Mouse (Mus musculus): ENCODE measurements around the gene AL731706.1. TPM values are rescaled to one million over a fixed set of nuclear protein-coding genes. Genes with fewer than 3 reads are reported as not detected.
A peak's percentile ranks its signal among the peaks of the same experiment; 100 is the strongest.
"Not testable (repeated sequence)": the region's sequence is repeated elsewhere in the genome, so short reads cannot be mapped to it uniquely, and the experiment has no call there.

The AL731706.1 gene
- polyA plus RNA-seq, 1 experiment from 2014 or later = 24.8 TPM

- ATAC-seq (no peak), DNase-seq (ENCODE audit: low spot score) (no peak)
- Histone ChIP-seq H3K27me3 (replicated peaks; ENCODE audit: insufficient read depth, low read length) (no peaks in the 10 kb centered on the region), H3K4me1 (ENCODE audit: insufficient read depth, low read depth, low read length) (no peaks in the 10 kb centered on the region), H3K4me3 (ENCODE audit: low read depth, low read length) (no peak overlapping the region), H3K9me3 (ENCODE audit: low read length) (no peaks in the 10 kb centered on the region), H3K36me3 (ENCODE audit: insufficient read depth, low read length) (no peaks in the 10 kb centered on the region), H3K27ac (ENCODE audit: low read length) (no peak overlapping the region), H3K4me2 (replicated peaks; ENCODE audit: low read depth, low read length) (no peak overlapping the region), H3K9ac (replicated peaks; ENCODE audit: low read depth) (no peak overlapping the region)
- WGBS = 62% methylated on average over 2 of the region's 2 CpGs
- TF ChIP-seq EP300 (IDR thresholded peaks at IDR 0.05) (no peak), CTCF (IDR thresholded peaks at IDR 0.05) (no peak)
Measured at GRCm38 (mm10) chr2:136896131-136896530, 4.9 kb upstream of the AL731706.1 start.

GRCm38 (mm10) chr2:136894494-136894893 lies 3.3 kb upstream of the AL731706.1 start:
- no peak for TF ChIP-seq EP300 (IDR thresholded peaks at IDR 0.05)
- peaks cover 4% of the 10 kb centered on the region; the same call in 1 of the 2 replicates for H3K4me1 ChIP-seq (ENCODE audit: insufficient read depth, low read depth, low read length)
- 85% methylated on average over 2 of the region's 2 CpGs for WGBS

GRCm38 (mm10) chr2:136891951-136892371 lies 772 bp upstream of the AL731706.1 start:
- peak; percentile 71 for TF ChIP-seq EP300 (IDR thresholded peaks at IDR 0.05)
- TF ChIP-seq CTCF (IDR thresholded peaks at IDR 0.05) = peak; percentile 42; the same call in 1 of the 2 replicates
- ATAC-seq = peak; percentile 85
- H3K9ac ChIP-seq (replicated peaks; ENCODE audit: low read depth) = peak overlapping the region; percentile 63
- H3K36me3 ChIP-seq (ENCODE audit: insufficient read depth, low read length) = no peaks in the 10 kb centered on the region
- no peaks in the 10 kb centered on the region for H3K9me3 ChIP-seq (ENCODE audit: low read length)
- H3K4me2 ChIP-seq (replicated peaks; ENCODE audit: low read depth, low read length) = peak overlapping the region; percentile 54
- H3K4me3 ChIP-seq (ENCODE audit: low read depth, low read length) = peak overlapping the region; percentile 80
- H3K27me3 ChIP-seq (replicated peaks; ENCODE audit: insufficient read depth, low read length) = no peaks in the 10 kb centered on the region
- peak; percentile 99 for DNase-seq (ENCODE audit: low spot score)
- under 1% methylated on average over 23 of the region's 23 CpGs for WGBS
- H3K27ac ChIP-seq (ENCODE audit: low read length) = peak overlapping the region; percentile 94
- peaks cover 4% of the 10 kb centered on the region; the same call in 1 of the 2 replicates for H3K4me1 ChIP-seq (ENCODE audit: insufficient read depth, low read depth, low read length)

More at GRCm38 (mm10) chr2:136894494-136894893, 3.3 kb upstream of the AL731706.1 start:
- Histone ChIP-seq H3K9me3 (ENCODE audit: low read length) (no peaks in the 10 kb centered on the region), H3K27ac (ENCODE audit: low read length) (no peak overlapping the region), H3K27me3 (replicated peaks; ENCODE audit: insufficient read depth, low read length) (no peaks in the 10 kb centered on the region), H3K4me2 (replicated peaks; ENCODE audit: low read depth, low read length) (no peak overlapping the region), H3K4me3 (ENCODE audit: low read depth, low read length) (no peak overlapping the region), H3K9ac (replicated peaks; ENCODE audit: low read depth) (no peak overlapping the region), H3K36me3 (ENCODE audit: insufficient read depth, low read length) (no peaks in the 10 kb centered on the region)
- ATAC-seq (no peak), DNase-seq (ENCODE audit: low spot score) (no peak)

- H3K27ac ChIP-seq (ENCODE audit: low read length) = peak overlapping the region; percentile 94
- H3K9ac ChIP-seq (replicated peaks; ENCODE audit: low read depth) = peak overlapping the region; percentile 66
- WGBS = 5% methylated on average over 15 of the region's 15 CpGs
- not testable (repeated sequence) for H3K36me3 ChIP-seq (ENCODE audit: insufficient read depth, low read length); H3K4me1 ChIP-seq (ENCODE audit: insufficient read depth, low read depth, low read length); DNase-seq (ENCODE audit: low spot score); H3K9me3 ChIP-seq (ENCODE audit: low read length); H3K27me3 ChIP-seq (replicated peaks; ENCODE audit: insufficient read depth, low read length)
- peak overlapping the region; percentile 54 for H3K4me2 ChIP-seq (replicated peaks; ENCODE audit: low read depth, low read length)
- peak overlapping the region; percentile 80 for H3K4me3 ChIP-seq (ENCODE audit: low read depth, low read length)
- ATAC-seq = peak; percentile 57
Measured at GRCm38 (mm10) chr2:136890716-136891067, 497 bp downstream of the AL731706.1 start.

GRCm38 (mm10) chr2:136886846-136887245 lies 4.3 kb downstream of the AL731706.1 start:
- Histone ChIP-seq H3K9me3 (ENCODE audit: low read length) (no peaks in the 10 kb centered on the region), H3K27me3 (replicated peaks; ENCODE audit: insufficient read depth, low read length) (no peaks in the 10 kb centered on the region), H3K36me3 (ENCODE audit: insufficient read depth, low read length) (peaks cover 5% of the 10 kb centered on the region; the same call in 1 of the 2 replicates), H3K4me3 (ENCODE audit: low read depth, low read length) (no peak overlapping the region), H3K4me1 (ENCODE audit: insufficient read depth, low read depth, low read length) (peaks cover 4% of the 10 kb centered on the region; the same call in 1 of the 2 replicates), H3K27ac (ENCODE audit: low read length) (no peak overlapping the region), H3K9ac (replicated peaks; ENCODE audit: low read depth) (no peak overlapping the region), H3K4me2 (replicated peaks; ENCODE audit: low read depth, low read length) (no peak overlapping the region)
- TF ChIP-seq EP300 (IDR thresholded peaks at IDR 0.05) = no peak
- peak; percentile 61 for TF ChIP-seq CTCF (IDR thresholded peaks at IDR 0.05)
- ATAC-seq = no peak
- 52% methylated on average over 4 of the region's 4 CpGs for WGBS
- DNase-seq (ENCODE audit: low spot score) = peak; percentile 18

GRCm38 (mm10) chr2:136885579-136885978 lies 5.6 kb downstream of the AL731706.1 start, which contains the start of gene AL731706.2:
AL731706.2 (minus strand) TSS chr2:136885679.
- Histone ChIP-seq H3K27me3 (replicated peaks; ENCODE audit: insufficient read depth, low read length) (no peaks in the 10 kb centered on the region), H3K27ac (ENCODE audit: low read length) (no peak within 1 kb of the TSS), H3K36me3 (ENCODE audit: insufficient read depth, low read length) (peaks cover 10% of the 10 kb centered on the region), H3K4me2 (replicated peaks; ENCODE audit: low read depth, low read length) (no peak within 1 kb of the TSS), H3K9ac (replicated peaks; ENCODE audit: low read depth) (no peak within 1 kb of the TSS), H3K9me3 (ENCODE audit: low read length) (no peaks in the 10 kb centered on the region), H3K4me3 (ENCODE audit: low read depth, low read length) (no peak within 1 kb of the TSS), H3K4me1 (ENCODE audit: insufficient read depth, low read depth, low read length) (peaks cover 4% of the 10 kb centered on the region; the same call in 1 of the 2 replicates)
- TF ChIP-seq CTCF (IDR thresholded peaks at IDR 0.05) (no peak), EP300 (IDR thresholded peaks at IDR 0.05) (no peak)
- ATAC-seq (no peak), DNase-seq (ENCODE audit: low spot score) (no peak)
- 93% methylated on average over 2 of the region's 2 CpGs for WGBS

Measured in lung, postnatal 0 days (tissue).